Mouse (Mus musculus): Measurements from ENCODE around the gene Thoc7. TPM values are rescaled to one million over a fixed set of nuclear protein-coding genes. Genes with fewer than 3 reads are reported as not detected.

Gene Thoc7
- total RNA-seq, 2 experiments from 2014 or later = 103 to 107 TPM

DNA sequence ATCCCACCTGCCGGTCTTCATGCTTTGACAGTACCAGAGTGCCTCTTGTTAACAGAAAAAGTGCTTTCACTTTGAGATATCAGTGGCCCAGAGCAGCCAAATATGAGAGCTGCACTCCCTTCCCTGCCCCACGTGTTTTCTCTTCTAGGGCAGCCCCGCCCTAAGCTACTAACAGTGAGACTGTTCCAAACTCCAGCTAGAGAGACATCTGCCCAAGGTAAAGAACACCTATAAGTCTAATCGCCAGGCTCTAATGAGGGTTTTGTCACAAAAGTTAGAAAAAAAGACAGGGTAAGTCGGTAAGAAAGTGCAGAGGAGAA lies 27.6 kb downstream of the Thoc7 start:
- DNase-seq (ENCODE audit: extremely low spot score in 1 of 2, low spot score in 1 of 2) = no peak

DNA sequence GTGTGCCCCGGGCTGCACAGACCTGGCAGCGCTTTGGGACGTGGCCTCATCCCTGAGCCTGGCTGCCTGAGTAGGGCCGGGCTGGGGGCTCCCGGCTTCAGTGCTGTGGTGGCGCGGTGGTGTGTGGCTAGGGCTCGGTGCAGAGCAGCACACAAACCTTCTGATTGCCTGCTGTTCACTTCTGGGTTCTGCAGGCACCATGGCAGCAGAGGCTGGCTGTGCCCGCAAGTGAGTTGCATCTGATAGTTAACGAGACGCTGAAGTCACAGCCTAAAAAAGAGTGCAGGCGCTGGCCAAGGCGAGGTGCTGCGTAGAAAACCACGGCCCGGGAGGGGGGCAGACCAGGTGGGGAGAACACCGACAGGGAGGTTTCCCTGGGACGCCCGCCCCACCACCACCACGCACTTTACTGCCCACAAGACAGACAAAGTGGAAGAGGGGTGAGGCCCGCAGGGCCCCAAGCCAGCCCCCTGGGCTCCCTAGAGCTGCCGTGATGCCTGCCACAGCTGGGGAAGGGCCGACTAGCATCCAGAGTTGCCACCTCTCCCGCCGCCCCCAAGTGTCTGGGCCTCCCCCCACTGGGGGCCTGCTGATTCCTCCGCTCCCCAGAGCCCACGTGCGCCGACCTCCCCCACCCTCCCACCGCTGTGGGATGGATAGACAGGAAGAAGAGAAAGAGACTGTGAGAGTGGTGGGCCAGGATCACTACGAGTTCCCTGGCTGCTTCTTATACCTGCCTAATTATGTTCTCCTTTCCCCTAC lies 28.2 kb downstream of the Thoc7 start:
- no peak for DNase-seq (ENCODE audit: extremely low spot score in 1 of 2, low spot score in 1 of 2)

DNA sequence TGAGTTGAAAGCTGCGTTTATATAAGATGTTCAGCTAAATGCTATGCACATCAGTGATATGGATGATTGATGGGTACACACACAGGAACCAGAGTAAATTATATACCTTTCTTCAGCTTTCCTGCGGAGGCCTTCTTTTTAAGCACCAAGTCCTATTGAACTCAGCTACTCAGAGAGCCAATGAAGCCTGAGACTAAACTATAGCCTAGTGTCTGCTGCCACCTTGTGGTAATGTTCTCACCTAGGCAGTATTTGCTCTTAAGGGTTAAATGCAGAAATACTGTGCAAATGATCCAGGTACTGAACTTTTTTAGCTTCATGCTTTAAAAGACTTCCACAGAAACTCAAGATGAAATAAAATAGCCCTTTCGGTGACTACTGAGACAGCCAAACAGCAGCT lies 44.0 kb downstream of the Thoc7 start:
- peak; percentile 21 to 58 for DNase-seq (ENCODE audit: extremely low spot score in 1 of 2, low spot score in 1 of 2)

DNA sequence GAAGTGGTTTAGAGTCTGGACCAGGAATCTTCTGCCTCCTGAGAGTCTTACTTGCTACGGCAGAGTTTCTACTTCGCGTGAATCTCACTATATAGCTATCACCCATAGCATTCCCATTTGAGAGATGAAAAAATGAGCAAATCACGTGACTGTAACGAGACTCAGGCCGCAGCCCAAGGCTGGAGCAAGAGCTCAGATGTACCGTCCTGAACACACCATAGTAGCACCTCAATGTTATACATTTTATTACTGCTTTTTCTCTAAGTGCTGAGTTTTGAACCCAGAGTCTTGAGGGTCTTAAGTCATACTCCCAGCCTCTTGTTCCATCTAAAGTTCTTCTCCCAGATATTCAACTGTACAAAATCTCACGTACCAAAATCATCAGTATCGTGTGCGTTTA lies 44.4 kb downstream of the Thoc7 start:
- no peak for DNase-seq (ENCODE audit: extremely low spot score in 1 of 2, low spot score in 1 of 2)

DNA sequence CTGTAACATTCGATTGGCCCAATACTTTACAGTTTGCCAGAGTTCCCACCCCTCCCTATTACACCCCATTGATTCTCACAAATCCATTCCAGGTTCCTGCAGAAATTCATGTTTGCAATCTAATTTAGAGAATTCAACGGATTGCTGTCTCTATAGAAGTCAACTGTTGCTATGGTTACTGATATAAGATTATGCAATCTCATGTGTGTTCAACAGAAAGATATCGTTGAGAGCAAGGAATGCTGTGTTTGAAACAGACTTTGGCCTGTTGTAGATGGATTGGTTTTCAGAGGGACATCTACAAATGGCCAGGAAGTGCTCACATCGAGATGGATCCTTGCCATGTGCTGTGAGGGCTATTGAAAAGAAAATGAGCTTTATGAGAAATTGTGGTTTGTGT lies 46.4 kb downstream of the Thoc7 start:
- no peak for DNase-seq (ENCODE audit: extremely low spot score in 1 of 2, low spot score in 1 of 2)

DNA sequence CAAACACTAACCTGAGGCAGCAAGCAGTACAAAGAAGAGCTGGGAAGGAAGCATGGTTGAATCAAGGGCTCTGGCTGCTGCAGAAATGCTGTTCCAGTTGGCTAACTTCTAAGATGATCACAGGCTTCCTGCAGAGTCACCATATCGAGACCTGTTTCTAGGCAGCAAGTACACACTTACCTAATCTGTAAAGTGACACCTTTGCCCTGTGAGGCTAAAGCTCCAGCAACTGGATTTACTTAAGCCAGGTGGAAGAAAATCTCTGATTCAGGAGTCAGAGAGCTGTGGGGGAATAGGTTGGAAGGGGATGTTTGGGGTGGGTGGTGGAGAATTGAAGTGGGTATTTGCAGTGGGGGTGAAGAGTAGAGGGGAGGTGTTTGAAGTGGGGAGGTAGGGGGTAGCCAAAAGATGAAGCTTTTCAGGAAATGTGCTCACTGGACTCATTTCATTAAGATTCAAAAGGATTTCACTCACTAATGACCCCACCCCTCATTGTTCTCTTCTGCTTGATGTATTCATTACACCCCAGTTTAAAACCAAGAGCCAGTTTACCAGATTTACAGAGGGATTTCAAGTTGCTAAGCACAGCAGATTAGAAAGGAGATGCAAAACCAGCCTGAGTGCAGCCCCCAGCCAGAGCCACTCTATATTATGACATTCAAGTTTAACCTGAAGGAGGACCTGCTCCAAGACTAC lies 47.1 kb downstream of the Thoc7 start, which contains the start of gene Gm281:
Gene Gm281, minus strand, starts transcription at position 92 of the 696 bp plus-strand sequence.
- DNase-seq (ENCODE audit: extremely low spot score in 1 of 2, low spot score in 1 of 2) = no peak

DNA sequence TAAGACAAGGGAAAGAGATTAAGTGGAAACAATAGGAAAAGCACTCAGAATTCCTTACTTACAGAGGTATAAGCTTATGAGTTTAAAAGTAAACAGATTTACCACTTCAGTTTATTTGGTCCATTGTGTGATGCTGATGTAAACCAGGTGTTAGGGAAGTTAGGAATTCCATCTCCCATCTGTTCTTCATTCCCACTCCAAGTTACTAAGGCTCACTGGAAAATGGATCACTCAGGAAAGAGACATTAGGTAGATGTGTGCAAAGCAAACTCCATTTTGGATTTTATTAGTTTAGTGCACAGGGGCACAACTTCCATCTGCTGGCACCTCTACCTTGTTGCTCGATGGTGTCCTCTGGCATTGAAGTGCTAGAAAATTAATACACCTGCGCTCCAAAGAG lies 51.5 kb downstream of the Thoc7 start:
- no peak for DNase-seq (ENCODE audit: extremely low spot score in 1 of 2, low spot score in 1 of 2)

DNA sequence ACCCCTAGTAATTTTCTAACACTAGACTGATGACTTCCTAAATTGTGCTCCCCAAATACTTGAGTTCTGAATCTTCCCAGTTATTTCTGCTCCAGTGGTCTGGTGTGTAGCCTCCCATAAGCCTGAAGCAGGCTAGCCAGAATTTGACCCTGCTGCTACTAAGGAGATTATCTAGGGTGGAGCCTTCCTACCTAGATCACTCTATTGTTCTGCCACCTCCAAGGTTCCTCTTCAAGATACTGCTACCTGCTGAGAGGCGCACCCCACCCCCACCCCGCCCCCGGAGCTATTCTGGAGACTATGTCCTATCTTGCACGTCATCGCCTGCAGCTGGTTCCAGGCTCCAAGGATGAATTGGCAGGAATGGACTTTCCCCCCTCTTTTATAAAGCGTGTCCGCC lies 54.5 kb downstream of the Thoc7 start:
- no peak for DNase-seq (ENCODE audit: extremely low spot score in 1 of 2, low spot score in 1 of 2)

DNA sequence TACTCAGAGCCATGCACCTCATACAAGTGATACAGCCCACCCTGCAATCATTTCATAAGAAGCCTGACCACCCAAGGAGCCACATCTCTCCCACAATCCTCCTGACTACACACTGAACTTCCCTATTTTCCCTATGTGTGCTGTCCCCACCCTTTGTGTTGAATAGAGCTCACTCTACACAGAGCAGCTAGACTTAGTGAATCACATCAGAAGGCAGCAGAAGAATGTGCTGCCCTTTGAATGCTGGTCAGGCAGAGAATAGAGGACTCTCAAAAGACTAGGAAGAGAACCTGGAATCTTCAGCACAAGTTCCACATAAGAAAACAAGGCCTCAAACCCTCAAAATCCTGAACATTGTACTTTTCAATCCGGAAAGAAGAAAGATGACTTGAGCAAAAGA lies 55.2 kb downstream of the Thoc7 start:
- no peak for DNase-seq (ENCODE audit: extremely low spot score in 1 of 2, low spot score in 1 of 2)

DNA sequence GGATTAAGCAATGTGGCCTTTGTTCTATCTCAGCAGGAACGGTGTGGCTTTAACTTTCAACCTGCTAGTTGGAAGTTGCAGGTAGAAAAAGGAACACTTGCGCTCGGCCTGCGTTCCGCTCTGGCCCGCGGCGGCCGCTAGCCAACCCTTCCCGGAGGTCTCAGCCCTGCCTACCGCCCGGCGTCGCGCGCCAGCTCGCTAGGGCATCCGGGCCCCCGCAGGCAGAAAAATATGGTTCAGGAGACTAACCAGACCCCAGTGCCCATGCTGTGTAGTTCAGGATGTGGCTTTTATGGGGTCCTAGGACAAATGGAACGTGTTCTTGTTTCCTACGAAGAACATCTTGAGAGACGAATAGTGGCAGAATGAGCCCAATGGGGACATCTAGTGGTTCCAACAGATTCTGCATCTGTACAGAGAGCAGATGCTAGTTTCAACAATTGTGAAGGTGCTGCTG lies 60.0 kb downstream of the Thoc7 start:
- DNase-seq (ENCODE audit: extremely low spot score in 1 of 2, low spot score in 1 of 2) = peak; percentile 35 to 45

Other genes with a start within 250 kb of the Thoc7 start
- not detected for gene Gm281, start 47.4 kb downstream of the Thoc7 start, total RNA-seq (2021)
- gene Atxn7, start 412 bp downstream of the Thoc7 start, total RNA-seq (2021) = 10 to 100 TPM; 22.1 to 29.4 TPM
- 100 to 1,000 TPM; 113 to 121 TPM for gene Psmd6, start 159.1 kb upstream of the Thoc7 start, total RNA-seq (2021)
- gene Olfr720, start 225.0 kb upstream of the Thoc7 start, total RNA-seq (2021) = not detected